Mouse (Mus musculus) liver, adult (tissue): ENCODE measurements around the gene Adgrf2.

Experiments
- GATA4 ChIP-seq: IDR thresholded peaks from 2 replicates; pipeline ENCODE4 v1.6.1; 2014; ENCODE audit warnings: mild to moderate bottlenecking, low read length; ENCODE audit not compliant: insufficient replicate concordance

Gene Adgrf2

DNA sequence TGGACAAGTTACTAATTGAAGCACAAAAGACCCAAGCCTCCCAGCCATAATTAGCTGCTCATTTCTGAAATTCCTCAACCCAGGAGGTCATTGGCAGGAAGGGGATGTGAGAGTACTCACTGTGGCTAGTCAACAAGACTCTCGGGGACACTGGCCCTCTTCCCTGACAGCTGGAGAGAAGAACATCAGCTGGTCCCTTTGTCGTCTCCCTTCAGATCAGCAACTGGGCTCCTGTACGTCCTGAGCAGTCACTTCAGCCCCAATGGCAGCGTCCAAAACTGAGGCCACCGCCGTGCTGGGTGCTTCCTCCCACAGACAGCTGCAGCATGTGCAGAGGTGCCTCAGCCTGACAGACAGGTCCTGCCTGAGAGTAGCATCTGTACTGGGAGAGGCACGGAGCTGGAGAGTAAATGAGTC is at the start of gene Adgrf2:
TSS of gene Adgrf2 (minus strand) at position 379 of the 417 bp plus-strand sequence.
- no peak for TF ChIP-seq GATA4

GRCm38 (mm10) chr17:42790787-42791186 is 48.8 kb upstream of the Adgrf2 start:
- TF ChIP-seq GATA4, result no peak

DNA sequence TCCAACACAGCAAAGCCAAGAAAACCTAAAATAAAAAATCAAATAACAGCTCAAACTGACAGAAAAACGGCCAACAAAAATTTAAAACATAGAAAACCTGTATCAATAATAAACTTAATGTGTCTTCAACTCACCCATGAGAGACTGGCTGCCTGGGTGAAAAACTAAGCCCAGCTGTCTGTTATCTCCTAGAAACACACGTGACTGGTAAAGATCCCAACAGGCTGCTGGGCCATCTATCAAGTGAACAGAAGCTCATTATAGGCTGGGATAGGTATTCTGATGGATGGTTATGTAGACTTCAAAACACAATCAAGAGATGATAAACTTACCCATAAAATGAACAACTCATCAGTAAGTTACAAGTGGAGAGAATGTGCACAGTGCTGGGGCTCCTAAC is 47.7 kb upstream of the Adgrf2 start:
- TF ChIP-seq GATA4, result no peak

GRCm38 (mm10) chr17:42788686-42789453 is 46.9 kb upstream of the Adgrf2 start:
- no peak for TF ChIP-seq GATA4

GRCm38 (mm10) chr17:42782156-42782757 is 40.3 kb upstream of the Adgrf2 start:
- TF ChIP-seq GATA4, result no peak

DNA sequence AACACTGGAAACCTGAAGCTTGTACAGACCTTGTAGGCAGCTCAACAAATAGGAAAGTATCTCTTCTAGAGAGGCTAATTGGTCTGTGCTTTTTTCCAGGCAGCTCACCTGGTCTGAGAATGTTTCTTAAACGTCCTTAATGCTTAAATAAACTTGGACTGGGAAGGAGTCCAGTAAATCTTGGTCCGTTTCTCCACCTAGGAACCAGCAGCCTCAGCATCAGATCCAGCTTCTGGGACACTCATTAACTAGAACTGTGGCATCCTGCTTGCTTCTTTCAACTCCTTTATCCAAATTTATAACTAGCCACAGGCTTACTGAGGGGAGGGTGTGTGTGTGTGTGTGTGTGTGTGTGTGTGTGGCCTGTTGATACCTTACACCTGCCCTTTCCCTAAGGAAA is 11.8 kb upstream of the Adgrf2 start:
- no peak for TF ChIP-seq GATA4

DNA sequence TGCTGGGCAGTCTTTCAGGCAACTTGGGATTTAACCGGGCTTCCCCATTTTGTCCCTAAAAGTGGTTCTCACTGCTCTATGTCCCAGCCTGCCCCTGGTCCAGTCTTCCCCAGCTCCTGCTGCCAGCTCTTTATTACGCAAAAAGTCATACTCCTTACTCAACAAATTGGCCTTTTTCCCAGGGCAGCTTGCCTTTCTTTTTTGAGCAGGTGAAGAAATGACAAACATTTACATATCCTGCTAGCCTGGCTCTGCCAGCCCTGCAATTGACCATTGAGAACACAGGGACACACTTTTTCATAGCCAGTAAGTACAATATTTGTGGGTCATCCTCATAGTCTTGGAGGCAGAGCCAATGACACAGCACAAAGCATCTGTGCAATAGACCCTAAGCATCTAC is 10.2 kb upstream of the Adgrf2 start:
- no peak for TF ChIP-seq GATA4

DNA sequence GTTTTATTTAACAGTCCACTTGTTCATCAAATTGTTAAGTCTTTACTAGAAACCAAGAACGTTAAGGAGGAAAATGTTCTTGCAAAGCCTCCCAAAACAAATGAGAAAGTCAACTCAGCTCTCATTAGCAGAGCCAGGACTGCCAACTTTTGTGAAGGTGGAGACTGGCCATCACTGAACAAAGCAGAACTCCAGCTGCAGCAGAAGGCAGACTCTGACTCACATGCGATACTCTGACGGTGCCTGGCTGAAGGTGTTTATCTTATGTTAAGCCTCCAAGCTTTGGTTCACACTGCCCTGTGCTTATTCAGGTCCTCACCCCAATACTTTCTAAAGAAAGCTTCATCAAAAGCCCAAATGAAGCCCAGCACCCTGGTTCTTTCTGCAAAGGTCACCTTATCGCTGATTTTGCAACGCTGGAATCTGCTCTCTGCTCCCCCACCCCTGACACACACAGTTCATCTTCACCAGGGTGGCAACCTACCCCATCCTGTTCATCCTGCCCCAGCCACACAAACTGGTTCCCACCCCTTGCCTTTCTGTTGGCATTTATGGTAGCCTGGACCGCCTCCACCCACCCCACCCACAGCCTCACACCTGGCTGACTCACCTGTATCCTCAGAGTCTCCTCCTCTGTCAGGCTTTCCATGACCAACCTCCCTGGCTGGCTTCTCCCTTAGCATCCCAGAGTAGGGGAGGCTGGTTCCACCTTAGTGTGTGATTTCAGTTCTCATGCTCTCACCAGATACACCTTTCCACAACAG is 3.9 kb upstream of the Adgrf2 start:
- TF ChIP-seq GATA4, result no peak

DNA sequence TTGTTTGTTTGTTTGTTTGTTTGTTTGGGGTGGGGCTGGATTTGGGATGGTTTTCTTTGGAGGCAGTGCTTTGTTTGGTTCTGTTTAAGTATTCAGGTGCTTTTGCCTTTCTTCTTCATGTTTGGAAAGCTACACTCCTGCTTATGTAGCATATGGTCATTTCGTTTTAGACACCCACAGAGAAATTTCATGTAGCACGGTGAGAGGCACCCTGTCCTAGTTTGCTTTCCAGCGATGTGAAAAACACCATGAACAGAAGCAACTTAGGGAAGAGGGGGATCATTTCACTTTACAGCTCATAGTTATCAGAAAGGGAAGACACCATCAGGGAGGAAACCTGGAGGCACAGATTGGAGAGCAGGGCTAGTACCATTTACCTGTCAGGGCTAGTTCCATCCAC is 844 bp upstream of the Adgrf2 start:
- TF ChIP-seq GATA4, result no peak

DNA sequence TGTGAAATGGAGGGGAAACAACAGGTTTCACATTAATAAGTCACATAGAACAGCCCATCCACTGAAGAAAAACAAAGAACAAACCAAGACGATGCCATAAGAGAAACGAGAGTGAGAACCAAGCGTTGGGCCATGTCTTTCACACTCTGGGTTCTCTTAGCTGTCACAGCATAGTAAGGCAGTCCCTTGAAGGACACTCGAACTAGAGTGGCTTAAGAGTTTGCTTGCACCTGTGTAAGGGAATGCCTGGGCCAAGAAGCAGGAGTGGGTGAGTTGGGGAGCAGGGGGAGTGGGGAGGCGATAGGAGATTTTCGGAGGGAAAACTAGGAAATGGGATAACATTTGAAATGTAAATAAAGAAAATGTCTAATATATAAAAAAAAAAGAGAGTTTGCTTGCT is 3.2 kb downstream of the Adgrf2 start:
- no peak for TF ChIP-seq GATA4

DNA sequence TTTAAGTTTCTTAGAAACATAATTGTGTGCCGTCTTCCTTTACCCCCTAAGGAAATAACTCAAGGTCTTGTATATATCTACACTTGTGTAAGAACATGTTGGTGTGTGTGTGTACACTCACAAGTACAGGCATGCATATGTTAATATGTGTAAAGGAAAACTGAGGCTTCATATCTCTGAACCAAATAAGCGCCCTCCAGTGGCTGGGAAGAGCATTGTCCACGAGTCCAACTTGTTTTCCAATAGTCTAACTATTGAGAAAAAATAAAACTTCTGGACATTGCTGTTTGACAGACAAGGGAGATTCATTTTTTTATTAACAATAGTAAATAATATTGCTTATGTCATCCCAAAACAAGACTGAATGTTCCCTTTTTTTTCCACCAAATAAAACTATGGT is 24.8 kb downstream of the Adgrf2 start:
- no peak for TF ChIP-seq GATA4

DNA sequence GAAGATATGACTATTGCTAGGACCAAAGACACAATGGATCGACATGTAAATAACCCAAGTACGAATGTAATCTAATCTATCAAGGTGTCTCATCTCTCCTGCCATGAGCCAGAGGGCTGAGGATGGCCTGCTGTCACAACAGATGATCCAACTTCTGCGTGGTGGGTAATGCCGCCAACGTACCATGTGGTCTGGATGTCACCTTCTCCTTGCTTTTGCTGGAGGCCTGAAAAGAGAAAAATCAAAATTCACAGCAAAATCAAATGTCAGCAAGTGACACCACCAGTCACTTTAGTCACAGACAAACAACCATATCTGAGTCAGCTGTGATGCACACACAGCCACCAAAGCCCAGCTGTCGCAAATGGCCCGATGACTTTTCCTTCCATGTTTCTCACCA is 27.0 kb downstream of the Adgrf2 start:
- no peak for TF ChIP-seq GATA4

- no peak for TF ChIP-seq GATA4
Observed at GRCm38 (mm10) chr17:42710717-42711116, 31.3 kb downstream of the Adgrf2 start.

GRCm38 (mm10) chr17:42705611-42706010 is 36.4 kb downstream of the Adgrf2 start:
- no peak for TF ChIP-seq GATA4

GRCm38 (mm10) chr17:42702198-42702597 is 39.8 kb downstream of the Adgrf2 start:
- TF ChIP-seq GATA4, result no peak

- no peak for TF ChIP-seq GATA4
Observed at GRCm38 (mm10) chr17:42694730-42695129, 47.2 kb downstream of the Adgrf2 start.
